Mouse (Mus musculus) testis, adult 2 months (tissue): Measurements from ENCODE around the gene Efcab11.

Experiments
- CTCF ChIP-seq: fragments of 200-500 bp; IDR thresholded peaks from 2 replicates; pipeline ENCODE4 v1.5.1; 2012; ENCODE audit warnings: low read depth, mild to moderate bottlenecking, inconsistent platforms, low read length, moderate library complexity; ENCODE audit not compliant: control insufficient read depth, insufficient read depth, insufficient replicate concordance
- POLR2A ChIP-seq: fragments of 200-500 bp; IDR thresholded peaks from 2 replicates; pipeline ENCODE4 v1.6.1; 2012; ENCODE audit warnings: low read depth, mild to moderate bottlenecking, inconsistent platforms, low read length, moderate library complexity; ENCODE audit not compliant: control insufficient read depth

GRCm38 (mm10) chr12:99836404-99837131 is 47.7 kb downstream of the Efcab11 start:
- no peak for TF ChIP-seq CTCF
- no peak for TF ChIP-seq POLR2A
